Mouse (Mus musculus): Measurements from ENCODE around the gene Hbs1l.
A peak's percentile ranks its signal among the peaks of the same experiment; 100 is the strongest.

Hbs1l gene

DNA sequence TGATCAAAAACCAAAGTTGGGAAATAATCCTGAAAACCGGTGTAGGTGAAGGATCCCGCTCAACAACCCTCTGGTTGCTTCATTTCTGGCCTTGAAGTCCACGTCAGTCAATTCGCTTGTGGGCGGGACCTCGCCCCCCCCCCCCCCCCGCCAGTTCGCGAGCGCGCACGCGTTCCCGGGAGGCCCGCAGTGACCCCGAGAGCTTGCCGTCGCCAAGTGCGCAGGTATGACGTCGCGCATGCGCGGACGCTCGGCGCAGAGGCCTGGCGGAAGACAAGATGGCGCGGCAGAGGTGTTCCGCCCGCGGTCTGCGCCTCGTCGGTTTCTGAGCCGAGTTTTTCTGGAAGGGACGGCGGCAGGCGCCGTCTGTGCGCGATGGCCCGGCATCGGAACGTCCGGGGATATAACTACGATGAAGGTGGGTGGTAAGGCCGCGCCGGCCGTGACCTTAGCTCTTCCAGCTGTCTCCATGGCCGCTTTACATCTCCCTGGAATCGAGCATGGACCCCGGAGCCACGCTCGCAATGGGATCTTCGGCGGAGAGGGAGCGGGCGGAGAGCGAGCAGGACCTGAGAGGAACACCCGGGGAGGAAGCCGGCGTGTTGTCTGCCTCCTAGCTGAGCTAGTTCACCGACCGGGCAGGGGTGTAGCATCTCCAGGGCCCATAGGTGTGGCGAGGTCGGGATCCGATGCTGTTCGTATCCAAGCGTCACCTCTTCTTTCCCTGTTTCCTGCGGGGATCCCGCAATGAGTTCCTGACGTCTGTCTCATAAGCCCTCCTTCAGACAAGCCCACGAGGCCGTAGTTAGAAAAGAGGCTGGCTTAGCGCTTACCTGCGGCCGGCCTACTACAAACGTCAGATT lies at the start of gene Hbs1l:
Hbs1l (plus strand) TSS at position 221 of the 863 bp plus-strand sequence.
- DNase-seq = peak; percentile 94

DNA sequence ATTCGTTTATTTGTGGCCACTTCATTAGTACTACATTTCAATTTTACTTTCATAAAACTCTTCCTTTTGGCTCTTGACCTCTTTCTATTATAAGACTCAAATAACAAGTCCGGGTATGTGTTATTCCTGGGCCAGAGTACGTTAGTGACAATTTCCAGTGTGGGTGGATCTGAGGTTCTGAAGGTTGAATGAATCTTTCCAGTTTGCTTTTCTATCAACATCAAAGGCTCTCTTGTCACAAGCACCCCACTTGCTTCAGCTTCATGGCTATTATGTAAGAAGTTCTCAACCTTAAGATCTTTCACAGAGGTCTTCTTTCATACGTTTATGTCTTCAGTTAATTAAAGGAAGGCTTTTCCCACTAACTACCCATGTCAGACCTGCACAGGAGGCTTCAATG lies 47.2 kb upstream of the Hbs1l start:
- no peak for DNase-seq

GRCm38 (mm10) chr10:21251881-21252534 lies 43.8 kb upstream of the Hbs1l start:
- peak; percentile 7 for DNase-seq

- DNase-seq = no peak
These were observed 43.0 kb upstream of the Hbs1l start for GRCm38 (mm10) chr10:21252800-21253199.

DNA sequence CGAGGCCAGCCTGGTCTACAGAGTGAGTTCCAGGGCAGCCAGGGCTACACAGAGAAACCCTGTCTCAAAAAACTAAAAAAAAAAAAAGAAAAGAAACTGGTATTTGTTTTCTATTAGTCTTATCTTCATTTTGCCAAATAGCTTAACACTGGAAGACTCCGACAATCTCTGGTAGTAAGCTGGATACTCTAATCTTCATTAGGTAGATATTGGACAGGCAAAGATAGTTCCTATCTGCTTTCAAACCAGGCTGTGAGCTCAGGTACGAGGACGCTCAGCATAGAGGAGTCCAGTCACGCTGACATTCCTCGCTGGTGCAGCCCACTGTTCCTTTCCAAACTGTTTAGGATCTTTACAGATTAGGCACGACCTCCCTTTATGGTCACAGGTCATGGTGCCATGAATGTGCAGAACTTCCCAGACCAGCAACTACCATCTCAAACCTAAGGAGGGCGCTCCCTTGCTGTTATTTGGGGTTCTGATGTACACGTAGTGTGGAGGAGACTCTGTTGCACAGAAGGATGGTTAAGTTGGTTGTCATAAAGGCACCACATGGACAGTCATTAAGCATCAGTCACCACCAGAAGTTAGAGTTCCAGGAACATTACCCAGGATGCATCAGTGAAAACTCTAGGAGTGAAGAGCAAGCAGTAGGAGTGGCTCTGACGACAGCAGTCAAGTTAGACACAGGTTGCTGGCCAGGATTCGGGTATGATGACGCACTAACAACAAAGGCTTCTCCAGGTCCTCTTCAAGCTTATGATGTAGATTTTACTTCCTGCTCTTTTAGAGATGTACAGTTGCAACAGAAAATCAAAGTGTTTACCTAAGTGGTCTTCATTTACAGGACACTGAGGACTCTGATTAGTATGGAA lies 41.3 kb upstream of the Hbs1l start:
- DNase-seq = no peak

DNA sequence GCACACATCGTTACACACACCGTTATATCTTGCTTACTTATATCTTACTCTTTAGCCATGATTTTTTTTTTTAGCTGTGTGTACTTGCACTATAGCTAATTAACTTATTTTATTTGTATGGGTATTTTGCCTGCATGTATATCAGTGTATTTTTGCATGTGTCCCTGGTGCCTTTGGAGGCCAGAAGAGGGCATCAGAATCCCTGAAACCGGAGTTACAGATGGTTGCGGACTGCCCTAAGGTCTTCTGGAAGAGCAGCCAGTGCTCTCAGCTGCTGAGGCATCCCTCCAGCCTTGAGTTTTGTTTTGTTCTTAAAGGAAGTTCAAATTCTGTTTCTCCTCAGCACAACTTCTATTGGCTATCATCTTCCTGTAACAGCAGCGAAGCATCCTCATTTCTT lies 38.5 kb upstream of the Hbs1l start:
- no peak for DNase-seq

GRCm38 (mm10) chr10:21259649-21260048 lies 36.1 kb upstream of the Hbs1l start:
- DNase-seq = no peak

DNA sequence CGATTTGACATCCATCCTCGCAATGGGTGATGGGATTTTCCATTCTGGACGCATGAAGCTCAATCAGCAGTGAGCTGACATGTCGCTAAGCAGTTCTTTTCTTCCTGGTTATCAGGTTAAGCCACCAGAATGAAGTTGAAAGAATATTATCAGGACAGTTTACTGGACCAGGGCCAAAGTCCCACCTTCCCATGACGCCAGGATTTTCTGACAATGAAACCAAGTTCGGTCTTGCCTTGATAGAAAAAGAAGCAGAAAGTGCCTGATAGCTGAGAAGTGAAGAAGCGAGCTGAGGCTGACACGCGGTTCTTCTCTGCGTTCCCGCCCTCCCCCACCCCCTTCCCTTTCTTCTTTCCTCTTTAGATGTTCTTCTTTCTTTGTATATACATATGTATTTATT lies 30.6 kb upstream of the Hbs1l start:
- DNase-seq = no peak

DNA sequence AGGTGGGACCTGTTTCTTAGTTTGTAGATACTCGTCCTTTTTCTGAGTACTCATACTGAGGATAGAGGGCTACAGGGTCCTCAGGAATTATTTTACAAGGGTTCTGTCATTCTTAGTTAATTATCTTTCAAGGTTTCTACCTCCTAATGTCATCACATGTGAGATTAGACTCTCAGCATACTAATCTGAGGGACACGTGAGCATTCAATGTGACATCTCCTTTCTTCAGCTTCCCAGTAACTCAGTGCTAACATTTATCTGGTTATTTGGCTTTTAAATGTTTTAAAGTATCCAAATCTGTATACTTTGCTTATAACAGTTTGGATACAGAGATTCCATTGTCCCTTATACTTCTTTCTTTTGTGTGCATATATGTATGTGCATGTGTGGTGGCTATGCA lies 28.3 kb upstream of the Hbs1l start:
- no peak for DNase-seq

DNA sequence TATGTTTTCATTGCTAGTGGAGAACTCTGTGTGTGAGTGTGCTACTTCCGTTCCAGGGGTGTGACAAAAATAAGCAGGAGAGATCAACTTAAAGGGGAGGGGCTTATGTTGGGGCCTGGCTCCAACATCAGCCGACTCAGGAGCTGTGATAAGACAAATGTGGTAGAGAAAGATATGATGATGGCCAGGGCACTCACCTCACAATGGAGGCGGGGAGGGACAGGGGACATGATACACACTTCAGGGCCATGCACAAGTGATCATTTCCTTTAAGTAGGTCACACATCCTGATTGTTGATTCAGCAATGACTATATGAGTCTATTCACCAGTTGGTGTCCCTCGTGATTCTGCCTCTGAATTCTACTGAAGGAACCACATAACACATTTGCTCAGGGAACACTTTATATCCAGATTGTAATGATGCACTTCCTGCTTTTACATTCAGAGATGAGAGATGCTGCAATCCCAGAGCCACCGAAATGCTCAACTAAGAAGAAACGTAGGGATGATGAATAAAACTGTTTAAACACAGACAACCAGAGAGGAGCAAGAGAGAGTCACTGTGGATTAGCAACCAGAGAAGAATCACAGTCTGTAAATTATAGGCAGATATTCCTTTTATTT lies 26.9 kb upstream of the Hbs1l start:
- no peak for DNase-seq

GRCm38 (mm10) chr10:21269920-21270319 lies 25.9 kb upstream of the Hbs1l start:
- no peak for DNase-seq

GRCm38 (mm10) chr10:21270905-21271304 lies 24.9 kb upstream of the Hbs1l start:
- DNase-seq = no peak

- DNase-seq = no peak
These were observed 24.5 kb upstream of the Hbs1l start for GRCm38 (mm10) chr10:21271310-21271709.

DNA sequence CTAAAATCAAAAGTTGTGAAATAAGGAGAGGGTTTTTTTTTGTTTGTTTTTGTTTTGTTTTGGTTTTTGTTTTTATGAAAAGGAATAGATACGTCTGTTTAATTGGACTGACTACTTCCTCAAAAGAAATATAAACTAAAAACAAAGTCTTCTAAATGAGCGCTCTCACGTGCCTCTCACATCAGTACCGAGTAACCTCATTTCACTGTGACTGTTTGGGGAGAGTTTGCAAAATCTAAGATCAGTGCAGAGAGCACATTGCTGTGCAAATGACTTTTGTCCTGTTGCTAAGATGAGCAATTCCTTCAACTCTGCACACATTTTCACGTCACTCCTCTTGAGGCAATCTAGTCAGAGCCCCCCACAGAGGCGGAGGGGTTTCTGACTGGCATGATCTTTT lies 24.0 kb upstream of the Hbs1l start:
- no peak for DNase-seq

DNA sequence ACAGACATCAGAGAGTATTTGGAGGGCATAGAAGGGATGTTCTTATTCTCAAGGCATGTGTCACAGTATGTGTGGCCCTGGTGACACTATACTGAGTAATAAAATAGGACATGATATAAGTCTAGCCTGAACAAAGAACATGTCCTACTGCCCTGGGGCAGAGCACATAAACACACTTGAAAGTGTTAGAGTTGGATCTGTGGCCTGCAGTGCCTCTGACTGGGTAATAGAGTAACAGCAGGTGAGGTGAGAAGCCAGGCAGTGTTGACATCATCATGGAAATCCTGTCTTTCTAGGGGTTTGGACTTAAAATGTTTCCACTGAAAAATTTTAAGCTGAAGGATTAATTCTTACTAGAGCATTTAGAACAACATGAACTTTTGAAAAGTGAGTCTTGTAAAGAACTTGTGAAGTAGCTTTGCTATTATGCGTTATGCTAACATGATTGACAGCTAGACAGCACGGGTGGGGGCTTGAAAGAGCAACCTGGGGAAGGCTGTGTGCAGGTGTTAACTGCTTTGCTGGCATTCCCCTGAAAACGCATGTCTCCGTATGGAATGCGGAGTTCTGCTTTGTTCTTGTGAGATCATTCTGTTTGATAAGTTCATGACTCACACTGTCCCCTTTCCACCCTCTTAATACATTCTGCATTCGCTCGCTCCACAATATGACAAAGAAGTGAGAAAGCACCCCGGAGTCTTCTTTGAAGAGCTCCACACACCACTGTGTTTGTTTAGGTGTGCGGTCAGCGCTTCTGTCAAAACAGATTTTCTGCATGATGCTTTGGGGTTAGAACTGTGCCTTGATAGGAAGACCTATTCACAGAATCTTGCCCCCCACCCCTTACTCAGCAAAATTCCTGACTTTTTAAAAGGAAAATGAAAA lies 8.3 kb upstream of the Hbs1l start:
- DNase-seq = no peak

- no peak for DNase-seq
These were observed 4.6 kb upstream of the Hbs1l start for GRCm38 (mm10) chr10:21291228-21291627.

- DNase-seq = no peak
These were observed 1.6 kb upstream of the Hbs1l start for GRCm38 (mm10) chr10:21294217-21294616.

DNA sequence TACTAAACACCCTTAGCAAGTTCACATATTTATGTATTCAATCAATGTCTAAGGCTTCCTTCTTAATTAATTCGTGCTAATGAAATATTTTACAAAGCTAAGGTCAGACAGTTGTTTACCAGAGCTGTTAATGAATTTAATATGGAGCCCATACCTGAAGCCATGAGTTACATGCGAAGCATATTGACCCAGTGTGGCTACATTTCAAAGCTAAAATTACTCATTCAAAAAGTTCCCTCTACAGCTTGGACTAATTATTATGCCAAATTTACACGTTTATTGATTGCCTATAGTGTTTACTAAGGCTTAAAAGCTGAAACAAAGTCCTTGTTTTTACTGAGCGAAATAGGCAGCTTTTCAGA lies 401 bp upstream of the Hbs1l start:
- DNase-seq = no peak

GRCm38 (mm10) chr10:21298972-21299371 lies 3.2 kb downstream of the Hbs1l start:
- DNase-seq = no peak

DNA sequence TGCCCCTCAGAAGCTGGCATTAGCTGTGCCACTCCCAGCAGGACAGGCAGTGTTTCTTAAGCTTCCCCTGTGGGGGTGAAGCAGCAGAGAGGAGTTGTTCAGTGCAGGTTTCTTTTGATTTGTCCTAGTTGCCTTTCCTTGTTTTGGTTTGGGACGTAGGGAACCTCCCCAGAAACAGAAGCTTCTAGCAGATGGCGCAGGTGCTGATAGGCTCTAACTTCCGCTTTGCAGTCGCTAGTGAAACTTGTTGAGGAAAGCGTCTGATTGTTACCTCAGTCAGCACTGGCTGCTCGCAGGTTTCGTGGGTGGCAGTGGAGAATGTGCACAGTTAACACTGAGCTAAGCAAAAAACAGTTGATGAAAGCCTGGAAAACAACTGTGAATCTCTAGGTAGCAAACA lies 6.0 kb downstream of the Hbs1l start:
- DNase-seq = no peak

DNA sequence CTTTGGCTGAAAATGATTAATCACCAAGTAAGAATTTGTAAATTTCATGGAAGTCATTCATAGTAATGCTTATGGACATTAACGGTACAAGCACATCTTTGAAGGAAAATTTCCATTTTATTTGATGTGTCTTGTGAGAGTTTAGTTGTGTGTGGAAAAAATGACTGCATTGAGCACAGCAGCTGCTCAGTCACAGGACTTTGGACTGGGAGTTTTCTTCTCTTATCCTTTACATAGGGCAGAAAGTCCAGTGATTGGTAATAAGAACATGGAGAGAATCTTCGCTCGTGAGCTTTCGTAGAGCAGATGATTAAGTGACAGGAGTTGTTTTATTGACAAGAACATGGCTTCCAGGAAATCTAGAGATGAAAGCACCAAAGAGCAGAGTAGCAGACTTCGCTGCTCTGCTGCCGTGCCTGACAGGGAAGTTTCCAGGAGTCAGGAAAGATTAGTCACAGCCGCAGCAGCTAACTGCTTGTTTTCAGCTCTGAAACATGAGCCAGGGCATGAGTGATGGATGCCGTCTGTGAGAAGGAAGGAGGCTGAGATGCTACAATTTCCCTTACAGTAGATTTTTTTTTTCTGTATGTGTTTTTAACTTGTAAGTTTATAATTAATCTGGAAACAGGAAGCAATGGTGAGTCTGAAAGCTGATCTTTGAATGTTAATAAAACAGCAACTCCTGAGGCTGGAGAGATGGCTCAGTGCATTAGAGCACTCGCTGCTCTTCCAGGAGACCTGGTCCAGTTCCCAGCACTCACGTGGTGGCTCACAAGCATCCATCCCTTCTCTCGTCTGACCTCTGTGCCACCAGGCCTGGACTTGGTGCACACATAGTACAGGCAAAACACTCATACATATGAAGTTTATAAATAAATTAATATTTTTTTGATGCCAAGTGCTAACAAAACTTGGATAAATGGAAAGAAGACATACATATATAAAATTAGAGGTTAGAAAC lies 9.2 kb downstream of the Hbs1l start:
- DNase-seq = no peak

Data from right cerebral cortex, postnatal 4 days (tissue).